Mouse (Mus musculus) forebrain, embryonic 12.5 days (tissue): ENCODE measurements at regions not wholly inside any gene's neighbourhood (a gene's known extent, or its start where the extent isn't known, plus 50 kb on each side); places are given as distances from the start of the nearest gene placed in this dataset.

ENCODE experiments used
- ATAC-seq: fragments of 200-750 bp; cut with Nextera tagmentation; 2 replicates; pipeline ENCODE4 v1.8.0; 2017; ENCODE audit warnings: moderate TSS enrichment; ENCODE audit not compliant: low FRiP score
- H3K27ac ChIP-seq: fragments of 300-500 bp; sonication (generic); 2 replicates; pipeline ENCODE4 v1.5.1; 2016; ENCODE audit warnings: mild to moderate bottlenecking
- H3K27me3 ChIP-seq: fragments of 300-500 bp; sonication (generic); 2 replicates; pipeline ENCODE4 v1.6.1; 2016; ENCODE audit warnings: mild to moderate bottlenecking
- H3K36me3 ChIP-seq: fragments of 300-500 bp; sonication (generic); replicated peaks from 2 replicates; pipeline ENCODE4 v1.6.1; 2016; ENCODE audit warnings: mild to moderate bottlenecking
- H3K4me1 ChIP-seq: fragments of 300-500 bp; sonication (generic); 2 replicates; pipeline ENCODE4 v1.6.1; 2016
- H3K4me2 ChIP-seq: fragments of 300-500 bp; sonication (generic); 2 replicates; pipeline ENCODE4 v1.6.1; 2016; ENCODE audit warnings: mild to moderate bottlenecking, moderate library complexity
- H3K4me3 ChIP-seq: fragments of 300-500 bp; sonication (generic); replicated peaks from 2 replicates; pipeline ENCODE4 v1.5.1; 2016; ENCODE audit warnings: mild to moderate bottlenecking
- H3K9ac ChIP-seq: fragments of 300-500 bp; sonication (generic); 2 replicates; pipeline ENCODE4 v1.6.1; 2016; ENCODE audit warnings: mild to moderate bottlenecking
- H3K9me3 ChIP-seq: fragments of 300-500 bp; sonication (generic); 2 replicates; pipeline ENCODE4 v1.6.1; 2016
- WGBS: fragments of 180-500 bp; shearing (Covaris S2); methylation state at CpG from one replicate; pipeline ENCODE4 v1.1.7; 2016; 5-methylcytosine and 5-hydroxymethylcytosine counted together

- Histone ChIP-seq H3K36me3 (no peaks in the 10 kb centered on the region), H3K4me3 (no peak overlapping the region), H3K27ac (no peak overlapping the region), H3K4me1 (no peaks in the 10 kb centered on the region), H3K9ac (no peak overlapping the region), H3K4me2 (no peak overlapping the region), H3K9me3 (no peaks in the 10 kb centered on the region), H3K27me3 (no peaks in the 10 kb centered on the region)
- ATAC-seq, result no peak
- 83% methylated on average over 2 of the region's 2 CpGs for WGBS
Measured at GRCm38 (mm10) chr10:87687844-87688243, 166.2 kb downstream of the Pah start.

DNA sequence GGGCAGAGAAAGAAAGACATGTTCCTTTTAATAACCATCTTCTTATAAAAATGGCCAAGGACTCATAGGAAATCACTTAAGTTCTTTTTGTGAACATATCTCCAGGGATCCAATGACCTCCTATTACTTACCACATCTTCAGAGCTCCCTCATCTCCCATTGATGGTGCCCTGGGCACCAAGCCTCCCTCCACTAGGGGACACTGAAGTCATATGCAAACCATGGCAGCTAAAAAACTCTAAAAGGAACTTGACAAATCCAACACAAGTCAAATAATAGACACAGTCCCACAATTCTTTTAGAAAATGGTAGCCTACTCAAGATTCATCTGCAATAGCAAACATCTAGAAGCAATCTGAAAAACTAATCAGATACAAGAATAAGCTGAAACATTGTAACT, 167.2 kb upstream of the Igf1 start:
- Histone ChIP-seq H3K27ac (no peak overlapping the region), H3K27me3 (no peaks in the 10 kb centered on the region), H3K9ac (no peak overlapping the region), H3K9me3 (no peaks in the 10 kb centered on the region), H3K4me2 (no peak overlapping the region), H3K4me1 (no peaks in the 10 kb centered on the region), H3K4me3 (no peak overlapping the region), H3K36me3 (no peaks in the 10 kb centered on the region)
- no peak for ATAC-seq

DNA sequence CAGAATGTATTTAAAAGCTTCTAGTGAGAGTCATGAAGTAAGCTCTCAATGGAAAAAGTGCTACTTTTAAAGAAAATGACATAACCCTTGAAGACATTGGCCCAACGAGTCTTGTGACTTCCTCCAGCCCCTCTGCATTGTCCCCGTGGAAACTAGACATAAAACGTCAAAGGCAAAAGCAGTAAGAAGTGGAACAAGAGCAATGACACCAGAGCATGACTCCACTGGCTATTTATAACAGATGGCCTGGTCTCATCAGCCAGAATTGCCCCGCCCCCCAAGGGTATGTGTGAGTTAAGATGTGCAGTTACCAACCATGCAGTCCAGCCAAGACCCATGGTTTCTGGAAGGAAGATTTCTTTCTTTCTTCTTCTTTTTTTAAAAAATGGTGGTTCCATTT, 161.6 kb upstream of the Igf1 start:
- Histone ChIP-seq H3K9ac (no peak overlapping the region), H3K4me2 (no peak overlapping the region), H3K4me3 (no peak overlapping the region), H3K9me3 (no peaks in the 10 kb centered on the region), H3K36me3 (no peaks in the 10 kb centered on the region), H3K4me1 (no peaks in the 10 kb centered on the region), H3K27ac (no peak overlapping the region), H3K27me3 (no peaks in the 10 kb centered on the region)
- 84% methylated on average over 4 of the region's 4 CpGs for WGBS
- no peak for ATAC-seq

DNA sequence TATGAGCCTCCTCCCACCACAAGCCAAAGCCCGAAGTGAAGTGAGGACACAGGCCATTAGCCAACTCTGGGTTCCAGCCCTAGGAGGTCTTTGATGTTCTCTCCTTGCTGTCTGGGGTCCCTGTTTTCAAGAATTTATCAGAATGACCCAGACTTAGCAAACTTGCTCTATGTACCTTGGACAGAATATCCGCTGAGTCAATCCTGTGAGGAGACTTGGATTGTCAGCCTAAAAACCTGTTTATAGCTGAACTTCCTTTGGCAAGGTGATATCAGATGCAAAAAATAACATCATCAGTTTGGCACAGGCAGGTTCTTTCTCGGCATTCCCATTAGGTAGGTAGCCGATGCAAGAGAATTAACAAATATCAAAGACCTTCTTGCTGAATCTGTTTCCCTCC, 146.9 kb upstream of the Igf1 start:
- Histone ChIP-seq H3K27me3 (no peaks in the 10 kb centered on the region), H3K4me2 (no peak overlapping the region), H3K27ac (no peak overlapping the region), H3K36me3 (no peaks in the 10 kb centered on the region), H3K9ac (no peak overlapping the region), H3K4me3 (no peak overlapping the region), H3K4me1 (no peaks in the 10 kb centered on the region), H3K9me3 (no peaks in the 10 kb centered on the region)
- ATAC-seq, result no peak
- 95% methylated on average over 4 of the region's 4 CpGs for WGBS

DNA sequence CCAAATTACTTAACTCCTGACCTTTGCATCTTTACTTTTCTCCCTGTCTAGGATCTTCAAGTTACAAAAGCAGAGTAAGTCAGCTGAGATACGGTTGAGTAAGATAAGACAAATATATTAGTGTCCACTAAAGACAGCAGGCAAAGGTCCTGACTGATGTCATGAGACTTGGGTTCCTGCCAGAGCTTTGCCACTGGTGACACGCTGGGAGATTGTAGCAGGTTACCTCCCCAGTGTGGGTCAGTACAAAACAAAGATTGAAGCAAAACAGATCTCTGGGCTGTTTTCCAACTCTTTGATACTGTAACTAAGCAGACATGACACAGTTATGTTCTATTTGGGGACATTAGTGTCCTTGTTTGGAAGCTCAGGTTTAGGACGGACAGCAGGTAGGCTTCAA, 146.3 kb upstream of the Igf1 start:
- 74% methylated on average over 3 of the region's 3 CpGs for WGBS

DNA sequence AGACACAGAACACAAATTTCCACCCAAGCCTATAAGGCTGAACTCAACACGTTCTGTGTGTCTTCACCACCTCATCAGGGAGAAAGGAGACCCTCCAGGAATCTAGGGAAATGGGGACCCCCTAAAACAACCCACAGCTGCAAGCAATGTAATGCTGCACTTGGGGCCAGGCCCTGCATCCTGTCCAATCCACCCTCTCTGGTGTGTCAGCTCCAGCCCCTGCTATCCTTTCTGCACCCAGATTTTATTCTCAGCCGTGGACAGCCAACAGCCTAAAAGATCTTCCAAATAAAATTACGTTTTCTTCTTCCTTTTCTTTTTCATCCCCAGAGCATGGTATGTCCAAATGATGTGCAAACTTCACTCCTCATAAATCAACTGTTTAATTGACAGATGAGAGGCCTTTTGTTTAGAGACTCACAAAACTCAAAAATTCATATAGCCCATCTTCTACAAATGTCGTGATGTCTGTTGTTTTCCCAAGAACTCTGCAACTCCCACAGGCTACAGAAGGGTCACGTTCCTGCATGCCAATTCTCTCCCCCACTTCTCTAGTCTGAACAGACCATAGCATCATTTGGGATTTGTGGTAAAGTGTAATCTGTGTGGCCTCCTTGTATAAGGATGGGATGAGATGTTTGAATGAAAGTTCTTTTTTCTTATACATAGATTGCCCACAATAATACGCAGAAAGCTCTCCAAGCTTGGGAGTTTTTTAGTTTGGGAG, 142.0 kb upstream of the Igf1 start:
- ATAC-seq, result no peak
- Histone ChIP-seq H3K27me3 (no peaks in the 10 kb centered on the region), H3K4me2 (no peak overlapping the region), H3K36me3 (no peaks in the 10 kb centered on the region), H3K9me3 (no peaks in the 10 kb centered on the region), H3K4me1 (no peaks in the 10 kb centered on the region), H3K9ac (no peak overlapping the region), H3K27ac (no peak overlapping the region), H3K4me3 (no peak overlapping the region)
- 90% methylated on average over 6 of the region's 6 CpGs for WGBS

More for the DNA sequence above, 146.3 kb upstream of the Igf1 start:
- Histone ChIP-seq H3K27ac (no peak overlapping the region), H3K27me3 (no peaks in the 10 kb centered on the region), H3K36me3 (no peaks in the 10 kb centered on the region), H3K9me3 (no peaks in the 10 kb centered on the region), H3K4me1 (no peaks in the 10 kb centered on the region), H3K4me2 (no peak overlapping the region), H3K9ac (no peak overlapping the region), H3K4me3 (no peak overlapping the region)
- no peak for ATAC-seq

DNA sequence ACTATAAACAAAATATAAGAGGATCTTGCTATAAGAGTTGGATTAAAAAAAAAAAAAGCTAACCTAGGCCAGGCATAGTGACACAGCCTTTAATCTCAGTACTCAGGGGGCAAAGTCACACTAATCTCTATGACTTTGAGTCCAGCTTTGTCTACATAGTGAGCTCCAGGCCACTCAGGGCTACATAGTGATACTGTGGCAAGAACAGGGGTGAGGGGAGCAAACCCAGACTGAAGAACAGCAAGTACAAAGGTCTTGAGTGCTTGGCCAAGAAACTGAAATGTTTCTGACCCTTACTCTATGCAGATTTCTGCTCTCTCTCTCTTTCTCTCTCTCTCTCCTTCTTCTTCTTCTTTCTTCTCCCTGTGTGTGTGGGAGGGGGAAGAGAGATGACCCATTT, 140.9 kb upstream of the Igf1 start:
- no peak overlapping the region for H3K4me3 ChIP-seq
- H3K4me1 ChIP-seq, result no peaks in the 10 kb centered on the region
- H3K27ac ChIP-seq, result no peak overlapping the region
- H3K27me3 ChIP-seq, result no peaks in the 10 kb centered on the region
- no peaks in the 10 kb centered on the region for H3K36me3 ChIP-seq
- no peak overlapping the region for H3K4me2 ChIP-seq
- ATAC-seq, result no peak
- H3K9me3 ChIP-seq, result no peaks in the 10 kb centered on the region
- H3K9ac ChIP-seq, result no peak overlapping the region

DNA sequence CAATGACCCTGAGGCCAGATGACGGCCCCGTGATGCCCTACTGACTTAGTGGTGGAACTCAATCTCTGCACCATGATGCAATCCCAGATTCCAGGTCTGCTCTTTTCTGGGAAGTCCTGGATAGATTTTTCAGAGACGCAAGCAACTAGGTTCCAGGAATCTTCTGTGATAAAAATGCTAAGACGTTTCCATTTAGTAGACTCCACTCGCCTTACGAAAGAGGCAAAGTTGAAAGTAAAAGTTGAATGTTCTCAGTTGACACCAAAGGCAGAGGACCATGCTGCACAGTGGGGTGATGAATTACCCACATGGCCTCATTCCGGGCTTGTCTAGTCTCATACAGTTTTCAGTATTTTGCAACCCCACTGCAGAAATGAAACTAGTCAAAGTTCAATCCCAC, 139.6 kb upstream of the Igf1 start:
- Histone ChIP-seq H3K27me3 (no peaks in the 10 kb centered on the region), H3K4me1 (no peaks in the 10 kb centered on the region), H3K9me3 (no peaks in the 10 kb centered on the region), H3K4me3 (no peak overlapping the region), H3K36me3 (no peaks in the 10 kb centered on the region), H3K27ac (no peak overlapping the region), H3K4me2 (no peak overlapping the region), H3K9ac (no peak overlapping the region)
- 95% methylated on average over 7 of the region's 7 CpGs for WGBS
- no peak for ATAC-seq

- no peak overlapping the region for H3K4me2 ChIP-seq
- no peak overlapping the region for H3K27ac ChIP-seq
- no peaks in the 10 kb centered on the region for H3K9me3 ChIP-seq
- no peak overlapping the region for H3K4me3 ChIP-seq
- ATAC-seq, result no peak
- H3K36me3 ChIP-seq, result no peaks in the 10 kb centered on the region
- H3K4me1 ChIP-seq, result no peaks in the 10 kb centered on the region
- H3K9ac ChIP-seq, result no peak overlapping the region
- no peaks in the 10 kb centered on the region for H3K27me3 ChIP-seq
Measured at GRCm38 (mm10) chr10:87719978-87720377, 138.1 kb upstream of the Igf1 start.

DNA sequence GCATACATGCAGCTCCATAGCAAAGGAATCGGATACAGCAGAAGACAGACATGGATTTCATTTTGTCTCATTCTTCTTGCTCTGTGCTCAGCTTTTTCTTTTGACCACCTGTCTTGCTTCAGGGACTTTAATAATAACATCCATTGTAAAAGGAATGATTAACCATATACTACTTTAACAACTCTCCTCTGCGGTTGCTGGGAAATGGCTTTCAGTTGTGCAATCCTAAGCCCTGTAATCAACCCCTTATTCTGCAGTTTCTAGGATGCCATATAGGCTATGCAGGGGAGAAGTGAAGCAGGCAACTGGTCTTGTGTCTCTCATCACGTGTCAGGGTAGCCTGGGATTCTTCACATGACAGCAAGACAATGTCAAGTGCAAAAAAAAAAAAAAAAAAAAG, 135.8 kb upstream of the Igf1 start:
- H3K9me3 ChIP-seq, result no peaks in the 10 kb centered on the region
- H3K4me3 ChIP-seq, result no peak overlapping the region
- ATAC-seq, result no peak
- no peak overlapping the region for H3K9ac ChIP-seq
- H3K36me3 ChIP-seq, result no peaks in the 10 kb centered on the region
- H3K27me3 ChIP-seq, result no peaks in the 10 kb centered on the region
- H3K27ac ChIP-seq, result no peak overlapping the region
- H3K4me2 ChIP-seq, result no peak overlapping the region
- WGBS, result 84% methylated on average over 3 of the region's 3 CpGs
- H3K4me1 ChIP-seq, result no peaks in the 10 kb centered on the region

DNA sequence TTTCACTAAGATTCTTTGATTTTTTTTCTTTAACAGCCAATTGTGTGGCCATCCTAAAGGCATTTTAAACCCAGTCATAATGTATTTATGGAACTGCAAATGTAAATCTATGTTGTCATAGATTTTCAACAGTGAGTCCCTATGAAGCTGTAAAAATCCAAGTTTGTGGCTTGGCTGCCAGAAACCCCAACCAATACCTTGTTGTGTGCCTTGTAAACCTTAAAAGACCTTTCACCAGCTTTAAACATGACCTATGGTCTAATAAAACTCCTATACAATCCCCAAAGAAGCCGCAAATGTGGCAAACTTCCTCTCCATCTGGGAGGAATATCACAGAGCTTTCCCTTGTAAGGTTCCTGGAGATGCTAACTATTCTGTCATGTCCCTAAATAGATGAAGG, 125.4 kb upstream of the Igf1 start:
- H3K27ac ChIP-seq, result no peak overlapping the region
- no peaks in the 10 kb centered on the region for H3K27me3 ChIP-seq
- no peak for ATAC-seq
- no peak overlapping the region for H3K4me2 ChIP-seq
- no peak overlapping the region for H3K4me3 ChIP-seq
- no peak overlapping the region for H3K9ac ChIP-seq
- H3K9me3 ChIP-seq, result no peaks in the 10 kb centered on the region
- 97% methylated on average over 1 of the region's 1 CpGs for whole genome bisulfite sequencing
- H3K4me1 ChIP-seq, result no peaks in the 10 kb centered on the region
- no peaks in the 10 kb centered on the region for H3K36me3 ChIP-seq

DNA sequence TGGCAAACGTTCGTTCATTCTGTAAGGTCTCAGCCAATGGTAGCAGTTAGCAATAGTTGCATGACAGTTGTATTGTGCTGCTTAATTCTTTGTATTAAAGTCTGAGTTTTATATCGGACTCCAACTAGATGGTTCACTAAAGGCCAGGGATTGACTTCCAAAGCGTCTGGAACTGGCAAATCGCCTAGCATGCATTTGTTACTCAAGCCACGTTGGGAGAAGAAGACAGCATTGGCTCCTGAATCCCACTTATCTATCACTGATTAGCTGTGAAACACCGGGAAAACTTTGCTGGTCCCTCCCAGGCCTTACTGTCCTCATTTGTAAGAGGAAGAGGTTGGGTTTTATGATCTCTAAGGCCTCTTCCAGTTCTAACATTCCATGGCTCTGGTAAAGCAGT, 124.8 kb upstream of the Igf1 start:
- no peak overlapping the region for H3K9ac ChIP-seq
- no peak overlapping the region for H3K4me3 ChIP-seq
- H3K4me1 ChIP-seq, result no peaks in the 10 kb centered on the region
- no peak overlapping the region for H3K27ac ChIP-seq
- ATAC-seq, result no peak
- H3K4me2 ChIP-seq, result no peak overlapping the region
- H3K27me3 ChIP-seq, result no peaks in the 10 kb centered on the region
- H3K9me3 ChIP-seq, result no peaks in the 10 kb centered on the region
- WGBS, result 87% methylated on average over 7 of the region's 7 CpGs
- H3K36me3 ChIP-seq, result no peaks in the 10 kb centered on the region

- no peaks in the 10 kb centered on the region for H3K27me3 ChIP-seq
- H3K4me3 ChIP-seq, result no peak overlapping the region
- no peak overlapping the region for H3K27ac ChIP-seq
- no peak for ATAC-seq
- H3K9ac ChIP-seq, result no peak overlapping the region
- H3K36me3 ChIP-seq, result no peaks in the 10 kb centered on the region
- H3K9me3 ChIP-seq, result no peaks in the 10 kb centered on the region
- no peak overlapping the region for H3K4me2 ChIP-seq
- WGBS, result 78% methylated on average over 8 of the region's 8 CpGs
- no peaks in the 10 kb centered on the region for H3K4me1 ChIP-seq
Measured at GRCm38 (mm10) chr10:87740323-87740722, 117.7 kb upstream of the Igf1 start.
